Mouse (Mus musculus): ENCODE results near the gene Gm20605. TPM values are rescaled to one million over a fixed set of nuclear protein-coding genes. Genes with fewer than 3 reads are reported as not detected.
"Not testable (repeated sequence)": the region's sequence is repeated elsewhere in the genome, so short reads cannot be mapped to it uniquely, and the experiment has no call there.

The Gm20605 gene
- polyA plus RNA-seq, 1 experiment: 11.0 TPM

DNA sequence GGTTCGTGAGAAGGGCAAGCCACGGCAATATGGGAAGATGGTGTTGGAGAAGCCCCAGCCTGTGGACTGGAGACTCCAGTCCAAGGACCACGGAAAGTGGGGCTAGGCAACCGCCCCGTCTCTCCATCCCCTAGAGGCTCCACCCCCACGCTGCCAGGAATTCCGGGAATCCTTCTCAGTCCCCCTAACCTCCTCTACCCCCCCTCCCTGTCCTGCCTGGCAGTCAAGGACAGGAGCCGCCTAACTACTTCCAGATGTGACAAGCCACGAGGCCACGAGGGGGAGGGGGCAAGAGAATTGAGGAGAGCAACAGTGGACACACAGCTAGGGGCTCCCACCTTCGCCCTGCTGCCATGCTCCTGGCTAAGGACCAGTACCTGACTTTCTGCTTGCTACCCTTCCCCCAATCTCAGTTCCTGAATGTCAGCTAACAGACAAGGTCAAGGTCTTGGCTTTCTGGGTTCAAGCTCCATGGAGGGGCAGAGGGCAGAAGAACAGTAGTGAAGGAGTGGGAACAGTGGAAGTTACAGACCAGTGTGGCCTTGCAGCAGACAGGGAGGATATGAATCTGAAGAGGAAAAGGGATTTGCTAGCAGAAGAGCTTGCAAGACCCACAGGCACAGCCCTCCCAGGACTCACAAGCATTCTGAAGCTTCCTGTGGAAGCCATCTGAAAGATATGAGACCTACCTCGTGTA is 18.3 kb upstream of the Gm20605 start:
- no peak overlapping the region for H3K27ac ChIP-seq (ENCODE audit: insufficient read depth, low read length)
- no peak overlapping the region for H3K4me3 ChIP-seq (ENCODE audit: insufficient read depth, low read length)
- no peaks in the 10 kb centered on the region for H3K4me1 ChIP-seq (ENCODE audit: control insufficient read depth, insufficient read depth, low read length)
- no peak for TF ChIP-seq CTCF (IDR thresholded peaks at IDR 0.05; ENCODE audit: extremely low read depth, insufficient read depth, low read length)
- TF ChIP-seq POLR2A (IDR thresholded peaks at IDR 0.05; ENCODE audit: extremely low read depth, insufficient read depth, low read length): no peak

DNA sequence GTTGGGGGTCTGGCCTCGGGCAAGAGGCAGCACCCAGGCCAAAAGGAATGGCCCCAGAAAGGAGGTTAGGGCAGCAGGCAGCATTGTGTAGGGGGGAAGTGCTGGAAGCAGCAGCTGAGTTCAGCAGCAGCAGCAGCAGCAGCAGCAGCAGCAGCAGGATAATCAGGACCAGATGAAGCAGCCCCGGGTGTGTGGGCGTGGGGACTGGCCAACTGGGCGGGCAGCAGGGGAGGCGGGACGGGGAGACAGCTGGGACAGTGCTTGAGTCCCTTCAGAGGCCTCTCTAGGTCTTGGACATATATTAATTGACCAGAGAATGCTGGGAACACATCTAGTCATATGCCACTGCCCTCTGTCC is 17.8 kb upstream of the Gm20605 start:
- TF ChIP-seq POLR2A (IDR thresholded peaks at IDR 0.05; ENCODE audit: extremely low read depth, insufficient read depth, low read length) (no peak), CTCF (IDR thresholded peaks at IDR 0.05; ENCODE audit: extremely low read depth, insufficient read depth, low read length) (no peak)
- Histone ChIP-seq H3K4me1 (ENCODE audit: control insufficient read depth, insufficient read depth, low read length) (no peaks in the 10 kb centered on the region), H3K4me3 (ENCODE audit: insufficient read depth, low read length) (no peak overlapping the region), H3K27ac (ENCODE audit: insufficient read depth, low read length) (no peak overlapping the region)

DNA sequence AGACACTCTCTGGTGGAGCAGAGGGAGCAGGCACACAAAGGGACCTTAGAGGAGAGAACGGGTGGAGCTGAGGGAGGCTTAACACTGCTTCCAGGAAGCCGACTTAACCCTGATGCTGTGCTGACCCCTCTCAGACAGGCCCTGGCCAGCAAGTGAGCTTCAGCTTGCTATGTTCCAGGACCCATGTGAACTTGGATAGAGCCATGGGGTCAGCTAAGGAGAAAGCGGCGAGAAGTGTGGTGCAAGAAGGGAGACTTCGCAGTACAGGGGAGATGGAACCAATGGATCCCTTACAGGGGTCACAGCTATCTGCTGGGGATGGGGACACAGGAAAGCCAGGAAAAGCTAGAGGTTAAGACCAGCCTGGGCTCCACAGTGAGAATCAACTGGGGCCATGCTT is 15.9 kb upstream of the Gm20605 start:
- Histone ChIP-seq H3K4me3 (ENCODE audit: insufficient read depth, low read length) (no peak overlapping the region), H3K4me1 (ENCODE audit: control insufficient read depth, insufficient read depth, low read length) (no peaks in the 10 kb centered on the region), H3K27ac (ENCODE audit: insufficient read depth, low read length) (no peak overlapping the region)
- no peak for TF ChIP-seq POLR2A (IDR thresholded peaks at IDR 0.05; ENCODE audit: extremely low read depth, insufficient read depth, low read length)
- no peak for TF ChIP-seq CTCF (IDR thresholded peaks at IDR 0.05; ENCODE audit: extremely low read depth, insufficient read depth, low read length)

DNA sequence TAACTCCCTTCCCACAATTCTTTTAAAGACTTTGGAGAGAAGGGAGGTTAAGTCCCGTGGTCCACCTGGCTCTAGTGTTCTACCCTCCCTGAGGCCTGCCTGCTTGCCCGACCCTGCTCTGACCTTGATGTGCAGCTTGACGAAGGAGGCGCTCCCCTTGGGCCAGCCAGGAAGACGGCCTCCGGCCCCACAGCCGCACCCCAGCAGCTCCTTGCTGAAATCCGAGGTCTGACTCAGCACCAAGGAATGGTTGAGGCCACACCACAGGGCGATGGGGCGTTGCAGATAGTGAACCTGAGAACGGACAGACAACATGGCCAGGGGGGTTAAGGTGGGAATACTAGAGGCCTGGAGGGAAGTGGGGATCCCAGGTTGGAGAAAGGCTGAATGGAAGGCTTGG is 15.4 kb upstream of the Gm20605 start, which contains the start of gene Pcolce:
Pcolce (minus strand) TSS at position 235 of the 400 bp plus-strand sequence.
- Histone ChIP-seq H3K4me3 (ENCODE audit: insufficient read depth, low read length) (no peak within 1 kb of the TSS), H3K4me1 (ENCODE audit: control insufficient read depth, insufficient read depth, low read length) (no peaks in the 10 kb centered on the region), H3K27ac (ENCODE audit: insufficient read depth, low read length) (no peak within 1 kb of the TSS)
- TF ChIP-seq CTCF (IDR thresholded peaks at IDR 0.05; ENCODE audit: extremely low read depth, insufficient read depth, low read length) (no peak), POLR2A (IDR thresholded peaks at IDR 0.05; ENCODE audit: extremely low read depth, insufficient read depth, low read length) (no peak)

DNA sequence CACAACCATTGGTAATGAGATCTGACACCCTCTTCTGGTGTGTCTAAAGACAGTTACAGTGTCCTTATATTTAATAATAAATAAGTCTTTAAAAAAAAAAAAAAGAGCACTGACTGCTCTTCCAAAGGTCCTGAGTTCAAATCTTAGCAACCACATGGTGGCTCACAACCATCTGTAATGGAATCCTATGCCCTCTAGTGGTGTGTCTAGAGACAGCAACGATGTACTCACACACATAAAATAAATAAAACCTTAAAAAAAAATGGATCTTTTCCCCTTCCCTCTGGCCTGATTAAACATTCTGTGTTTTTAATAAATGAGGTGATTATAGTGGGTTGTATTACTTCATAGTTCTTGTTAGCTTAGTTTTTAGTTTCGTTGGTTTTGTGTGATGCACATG is 14.1 kb upstream of the Gm20605 start:
- not testable (repeated sequence) for H3K27ac ChIP-seq (ENCODE audit: insufficient read depth, low read length); H3K4me3 ChIP-seq (ENCODE audit: insufficient read depth, low read length); H3K4me1 ChIP-seq (ENCODE audit: control insufficient read depth, insufficient read depth, low read length)

DNA sequence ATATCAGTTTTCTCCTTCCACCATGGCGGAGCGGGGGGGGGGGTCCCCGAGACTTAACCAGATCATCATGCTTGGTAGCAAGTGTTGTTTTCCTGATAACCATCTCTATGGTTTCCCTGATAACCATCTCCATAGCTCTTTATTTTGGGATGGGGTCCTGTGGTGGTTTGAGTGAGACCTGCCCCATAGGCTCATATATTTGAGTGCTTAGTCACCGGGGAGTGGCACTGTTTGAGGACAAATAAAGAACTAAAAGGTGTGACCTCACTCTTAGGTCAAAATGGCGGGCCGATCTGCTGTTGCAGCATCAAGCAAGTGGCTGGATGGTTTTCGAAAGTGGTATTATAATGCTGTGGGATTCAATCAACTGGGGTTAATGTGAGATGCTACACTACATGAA is 13.6 kb upstream of the Gm20605 start:
- Histone ChIP-seq H3K4me3 (ENCODE audit: insufficient read depth, low read length) (no peak overlapping the region), H3K27ac (ENCODE audit: insufficient read depth, low read length) (no peak overlapping the region), H3K4me1 (ENCODE audit: control insufficient read depth, insufficient read depth, low read length) (no peaks in the 10 kb centered on the region)
- TF ChIP-seq POLR2A (IDR thresholded peaks at IDR 0.05; ENCODE audit: extremely low read depth, insufficient read depth, low read length): no peak
- no peak for TF ChIP-seq CTCF (IDR thresholded peaks at IDR 0.05; ENCODE audit: extremely low read depth, insufficient read depth, low read length)

DNA sequence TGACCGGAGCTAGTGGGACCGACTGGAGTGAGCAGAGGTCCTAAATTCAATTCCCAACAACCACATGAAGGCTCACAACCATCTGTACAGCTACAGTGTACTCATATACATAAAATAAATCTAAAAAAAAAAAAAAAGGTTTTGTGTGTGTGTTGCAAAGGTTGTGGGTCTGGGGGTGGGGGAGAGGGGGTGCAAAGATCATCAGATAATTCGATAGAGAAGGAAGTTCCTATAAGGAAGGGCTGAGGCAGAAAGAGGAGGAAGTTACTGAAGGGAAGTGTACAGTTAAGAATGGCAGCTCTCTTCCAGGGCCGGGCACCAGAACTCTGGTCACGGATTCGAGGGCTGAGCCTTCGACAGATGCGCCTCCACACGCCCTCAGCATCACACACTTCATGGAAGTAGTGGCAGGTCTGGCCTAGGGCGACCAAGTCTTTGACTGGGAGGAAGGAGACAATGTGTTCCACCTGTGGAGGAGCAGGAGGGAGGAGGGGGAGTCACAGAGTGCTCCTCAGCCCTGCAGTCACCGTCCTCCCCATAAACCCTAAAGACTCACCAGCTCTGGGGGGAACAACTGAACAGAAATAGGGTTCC is 4.9 kb upstream of the Gm20605 start:
- H3K4me1 ChIP-seq (ENCODE audit: control insufficient read depth, insufficient read depth, low read length): no peaks in the 10 kb centered on the region
- TF ChIP-seq CTCF (IDR thresholded peaks at IDR 0.05; ENCODE audit: extremely low read depth, insufficient read depth, low read length): no peak
- no peak for TF ChIP-seq POLR2A (IDR thresholded peaks at IDR 0.05; ENCODE audit: extremely low read depth, insufficient read depth, low read length)
- no peak overlapping the region for H3K4me3 ChIP-seq (ENCODE audit: insufficient read depth, low read length)
- H3K27ac ChIP-seq (ENCODE audit: insufficient read depth, low read length): no peak overlapping the region

DNA sequence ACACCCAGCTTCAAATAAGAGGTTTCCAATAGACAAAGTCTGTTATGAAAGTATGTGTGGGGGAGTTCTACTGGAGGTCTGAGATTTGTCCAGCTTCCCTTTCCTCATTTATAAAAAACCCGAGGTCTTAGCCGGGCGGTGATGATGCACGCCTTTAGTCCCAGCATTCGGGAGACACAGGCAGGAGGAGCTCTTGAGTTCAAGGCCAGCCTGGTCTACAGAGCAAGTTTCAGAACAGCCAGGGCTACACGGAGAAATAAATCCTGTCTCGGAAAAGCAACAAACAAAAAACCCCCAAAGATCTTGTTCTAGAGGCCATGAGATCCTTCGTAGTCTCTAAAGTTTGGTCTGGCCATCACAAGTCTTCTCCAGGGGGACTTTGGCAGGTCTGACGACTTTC is 984 bp upstream of the Gm20605 start:
- TF ChIP-seq CTCF (IDR thresholded peaks at IDR 0.05; ENCODE audit: extremely low read depth, insufficient read depth, low read length): no peak
- no peak for TF ChIP-seq POLR2A (IDR thresholded peaks at IDR 0.05; ENCODE audit: extremely low read depth, insufficient read depth, low read length)
- Histone ChIP-seq H3K27ac (ENCODE audit: insufficient read depth, low read length) (peak overlapping the region; percentile 76), H3K4me1 (ENCODE audit: control insufficient read depth, insufficient read depth, low read length) (no peaks in the 10 kb centered on the region), H3K4me3 (ENCODE audit: insufficient read depth, low read length) (peak overlapping the region; percentile 78)

DNA sequence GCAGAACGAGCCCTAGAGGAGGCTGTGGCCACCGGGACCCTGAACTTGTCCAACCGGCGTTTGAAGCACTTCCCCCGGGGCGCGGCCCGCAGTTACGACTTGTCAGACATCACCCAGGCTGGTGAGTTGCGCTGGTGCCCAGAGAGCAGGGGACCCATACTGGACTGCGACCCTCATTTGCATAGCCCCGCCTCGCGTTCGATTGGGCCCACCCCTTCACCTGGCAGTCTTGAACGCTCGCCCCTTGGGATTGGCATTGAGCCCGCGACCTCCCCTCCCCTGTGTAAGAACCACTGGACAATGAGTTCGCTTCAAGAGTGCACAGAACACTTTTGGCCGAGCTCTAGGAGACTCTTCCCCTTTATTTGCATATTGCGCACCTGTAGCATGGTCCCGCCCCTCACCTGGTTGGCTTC is 339 bp downstream of the Gm20605 start:
- peak overlapping the region; percentile 79 for H3K27ac ChIP-seq (ENCODE audit: insufficient read depth, low read length)
- no peak for TF ChIP-seq CTCF (IDR thresholded peaks at IDR 0.05; ENCODE audit: extremely low read depth, insufficient read depth, low read length)
- peak overlapping the region; percentile 90 for H3K4me3 ChIP-seq (ENCODE audit: insufficient read depth, low read length)
- no peaks in the 10 kb centered on the region for H3K4me1 ChIP-seq (ENCODE audit: control insufficient read depth, insufficient read depth, low read length)

DNA sequence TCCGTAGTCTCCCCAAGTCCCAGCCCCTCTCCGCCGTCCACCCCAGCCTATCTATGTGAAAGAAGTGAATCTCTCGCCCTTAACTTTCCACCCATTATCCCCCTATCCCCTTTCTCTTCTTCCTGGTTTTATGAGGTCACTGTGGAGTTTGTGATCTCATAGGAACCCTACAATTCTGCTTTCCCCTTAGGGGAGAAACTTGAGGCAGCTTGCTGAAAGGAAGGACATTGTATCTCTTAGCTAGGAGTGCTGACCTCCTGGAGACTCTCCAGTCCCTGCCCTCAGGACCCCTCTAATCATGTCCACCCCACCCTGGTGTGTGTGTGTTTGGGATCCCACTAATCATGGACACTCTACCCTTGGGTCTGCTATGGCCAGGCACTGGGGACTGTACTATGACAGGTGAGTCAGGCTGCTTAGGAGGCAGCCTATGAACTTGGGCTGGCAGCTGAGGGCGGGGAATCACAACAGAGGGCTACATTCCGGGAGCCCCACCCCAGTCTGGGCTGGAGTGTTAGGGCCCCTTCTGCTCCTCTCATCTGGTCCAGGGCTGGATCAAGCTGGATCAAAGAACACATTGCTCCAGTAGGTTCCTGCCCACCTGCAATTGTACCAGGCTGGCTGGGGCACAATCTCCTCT is 1.1 kb downstream of the Gm20605 start:
- no peak for TF ChIP-seq POLR2A (IDR thresholded peaks at IDR 0.05; ENCODE audit: extremely low read depth, insufficient read depth, low read length)
- TF ChIP-seq CTCF (IDR thresholded peaks at IDR 0.05; ENCODE audit: extremely low read depth, insufficient read depth, low read length): no peak
- Histone ChIP-seq H3K4me3 (ENCODE audit: insufficient read depth, low read length) (peak overlapping the region; percentile 90), H3K27ac (ENCODE audit: insufficient read depth, low read length) (no peak overlapping the region), H3K4me1 (ENCODE audit: control insufficient read depth, insufficient read depth, low read length) (no peaks in the 10 kb centered on the region)
